Mouse (Mus musculus) T-helper 1 cell (primary cell): Measurements from ENCODE around the gene Lrrc39.

Experiments used
- in situ Hi-C: fragments of 300-600 bp; cut with MboI, MseI; formaldehyde crosslinking; loops from one replicate; pipeline ENCODE4 v1.15.1; 2025; ENCODE audit warnings: high pct_unique_total_duplicates

The Lrrc39 gene

DNA sequence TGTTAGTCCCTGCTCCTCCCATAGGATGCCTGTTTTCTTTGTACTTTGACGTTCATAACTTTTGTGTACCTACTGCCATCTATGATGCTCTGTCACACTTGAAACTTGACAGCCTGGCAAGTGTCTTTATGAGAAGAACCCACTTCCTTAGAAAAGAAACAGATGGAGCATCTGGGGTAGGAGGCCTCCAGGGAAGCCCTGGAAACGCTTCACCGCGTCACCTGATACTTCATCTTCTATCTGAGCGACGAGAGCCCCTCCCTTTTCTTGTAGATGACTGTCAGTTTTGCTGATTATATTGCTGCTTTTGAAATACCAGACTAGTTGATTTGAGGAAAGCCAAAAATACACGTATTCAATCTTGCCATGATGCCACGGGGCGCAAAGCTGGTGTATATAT lies 41.8 kb downstream of the Lrrc39 start:
- in situ Hi-C loops: no loop called here

DNA sequence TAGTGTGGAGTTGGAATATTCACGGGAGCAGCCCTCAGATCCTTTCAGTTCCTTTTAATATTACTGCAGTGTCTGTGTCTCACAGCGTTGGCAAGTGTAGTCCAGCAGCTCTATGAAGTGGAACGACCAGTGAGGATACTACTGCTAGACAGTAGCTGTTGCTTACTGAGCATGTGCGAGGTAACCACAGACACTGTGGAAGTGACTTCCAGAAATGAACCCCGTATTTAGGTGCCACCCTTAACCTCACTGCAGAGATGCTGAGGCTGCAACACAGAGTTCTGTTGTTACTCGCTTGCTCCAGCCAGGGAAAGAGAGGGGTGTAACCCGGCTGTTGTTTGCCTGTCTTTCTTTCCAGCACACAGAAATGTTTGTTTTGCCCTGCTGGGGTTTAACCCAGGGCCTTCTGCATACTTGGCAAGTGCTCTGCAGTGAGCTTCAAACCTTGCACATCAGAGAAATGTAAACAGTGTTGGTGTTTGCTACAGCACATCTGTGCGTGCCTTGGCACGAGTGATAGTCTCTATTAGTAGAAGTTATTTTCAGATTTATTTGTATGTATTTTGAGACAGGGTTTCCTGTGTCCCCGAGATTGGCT lies 51.6 kb downstream of the Lrrc39 start, which contains the start of gene Trmt13:
Gene Trmt13, minus strand, starts transcription at position 293 of the 598 bp plus-strand sequence.
- in situ Hi-C loops: no loop called here

DNA sequence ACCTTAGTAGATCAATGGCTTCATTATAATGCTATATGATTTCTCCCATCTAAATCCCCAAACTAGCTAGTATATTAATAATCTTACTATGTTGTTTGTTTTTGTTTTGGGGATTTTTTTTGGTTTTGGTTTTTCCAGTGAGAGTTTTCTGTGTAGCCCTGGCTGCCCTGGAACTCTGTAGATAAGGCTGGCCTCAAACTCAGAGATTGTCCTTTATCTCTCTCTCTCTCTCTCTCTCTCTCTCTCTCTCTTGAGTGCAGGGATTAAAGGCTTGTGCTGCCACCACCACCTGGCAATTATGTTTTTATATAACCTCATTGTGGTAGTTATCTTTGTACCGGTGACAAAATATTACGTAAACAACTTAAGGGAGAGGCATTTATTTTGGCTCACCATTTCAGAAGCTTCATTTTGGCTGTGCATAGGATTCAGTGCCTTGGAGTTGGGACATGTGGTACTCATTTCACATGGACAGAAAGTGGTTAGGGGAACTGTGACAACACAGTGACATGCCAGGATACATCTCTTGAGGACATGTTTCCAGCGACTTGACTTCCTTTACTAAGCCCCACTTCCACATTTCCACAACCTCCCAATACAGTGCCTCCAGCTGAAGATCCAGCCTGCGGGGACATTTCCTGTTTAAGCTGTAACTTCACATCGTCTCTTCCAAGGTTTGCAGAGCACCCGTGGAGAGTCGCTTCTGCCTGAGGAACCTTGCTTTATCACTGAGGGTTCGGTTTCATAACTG lies 52.7 kb downstream of the Lrrc39 start:
- in situ Hi-C loops: no loop called here

- in situ Hi-C loops: no loop called here
Measured at GRCm38 (mm10) chr3:116618855-116619254, 56.1 kb downstream of the Lrrc39 start.

- in situ Hi-C loops: no loop called here
Measured at GRCm38 (mm10) chr3:116620636-116621370, 58.0 kb downstream of the Lrrc39 start.

GRCm38 (mm10) chr3:116622641-116623040 lies 59.9 kb downstream of the Lrrc39 start:
- in situ Hi-C loops: no loop called here

- in situ Hi-C loops: no loop called here
Measured at GRCm38 (mm10) chr3:116631459-116631858, 68.7 kb downstream of the Lrrc39 start.
